Mouse (Mus musculus): Measurements from ENCODE around the gene Plin2.
"Not testable (repeated sequence)": the region's sequence is repeated elsewhere in the genome, so short reads cannot be mapped to it uniquely, and the experiment has no call there.

The Plin2 gene

DNA sequence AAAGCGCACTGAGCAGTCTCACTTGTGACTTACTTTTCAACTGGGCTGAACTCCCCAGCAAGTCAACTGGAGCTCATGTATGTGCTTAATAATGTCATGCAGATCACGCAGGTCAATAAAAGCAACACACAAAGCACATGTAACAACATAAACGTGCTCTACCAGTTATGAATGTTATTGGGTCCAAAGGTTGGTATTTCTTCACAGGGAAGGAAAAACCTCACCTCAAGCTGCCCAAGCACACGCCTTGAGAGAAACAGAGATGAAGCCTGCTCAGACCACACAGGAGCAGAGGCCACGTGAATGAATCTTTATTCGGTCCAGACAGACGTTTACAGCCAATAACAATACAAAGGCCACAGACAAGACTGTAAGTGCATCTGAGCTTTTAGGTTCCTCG, 13.4 kb downstream of the Plin2 start:
- in situ Hi-C loops (cut with MboI; ENCODE audit: low pct_unique_long_range_greater_than_20kb in 1 of 2, low sequenced_read_pairs in 2 of 2, unreplicated experiment in 1 of 2): loop anchor here in 1 of 2 experiments (5.0 kb wide), 1 partner anchor 36 kb away; no protein-coding TSS in a partner anchor

DNA sequence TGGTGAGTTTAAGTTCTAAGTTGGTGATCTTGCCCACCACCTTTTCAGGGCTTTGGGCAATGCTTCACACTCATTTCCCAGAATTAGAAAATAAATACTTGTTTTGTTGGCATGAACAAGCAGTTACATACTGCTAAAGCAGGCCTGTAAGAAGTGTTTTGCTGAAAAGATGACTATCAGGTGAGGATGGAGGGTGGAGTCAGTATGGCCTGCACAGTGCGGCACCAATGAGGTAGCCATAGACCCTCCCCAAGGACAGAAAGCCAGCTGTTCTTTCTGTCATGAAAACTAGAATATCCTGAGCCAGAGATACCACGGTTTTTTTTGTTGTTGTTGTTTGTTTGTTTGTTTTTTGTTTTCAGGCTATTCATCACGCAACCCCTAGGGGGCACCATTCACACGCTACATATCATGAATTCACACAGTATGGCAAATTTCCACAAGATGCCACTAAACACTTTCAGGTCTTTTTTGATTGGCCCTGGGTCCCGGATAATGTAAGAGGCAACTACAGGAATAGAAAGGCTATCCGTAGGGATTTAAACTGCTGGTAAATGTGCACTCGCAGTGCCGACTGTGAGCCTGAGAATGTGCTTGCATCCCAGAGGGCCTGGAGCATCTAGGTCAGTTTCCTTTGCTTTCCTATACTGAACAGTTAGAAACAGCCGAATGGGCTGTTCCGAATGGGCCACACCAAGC, 18.0 kb downstream of the Plin2 start:
- in situ Hi-C loops (cut with MboI; ENCODE audit: low pct_unique_long_range_greater_than_20kb in 1 of 2, low sequenced_read_pairs in 2 of 2, unreplicated experiment in 1 of 2): no loop called here

DNA sequence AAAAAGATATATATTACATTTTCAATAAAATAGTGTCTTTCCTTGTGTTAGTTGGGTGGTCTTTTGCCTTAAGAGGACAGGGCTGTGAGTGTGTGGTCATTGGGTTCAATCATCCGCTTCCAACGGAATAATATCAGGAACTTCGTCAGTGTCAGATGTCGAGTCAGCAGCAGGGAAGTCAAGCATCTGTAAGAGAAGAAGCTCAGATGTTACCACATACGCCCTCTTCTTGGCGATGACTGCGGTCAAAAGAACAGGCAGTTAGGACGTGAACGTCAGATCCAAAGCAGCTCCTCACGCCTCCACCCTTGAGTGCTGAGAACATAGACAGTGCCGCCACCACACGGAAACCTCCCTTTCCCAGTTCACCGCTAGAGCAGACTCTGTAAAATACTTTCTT, 21.5 kb downstream of the Plin2 start:
- in situ Hi-C loops (cut with MboI; ENCODE audit: low pct_unique_long_range_greater_than_20kb in 1 of 2, low sequenced_read_pairs in 2 of 2, unreplicated experiment in 1 of 2): not testable (repeated sequence)

DNA sequence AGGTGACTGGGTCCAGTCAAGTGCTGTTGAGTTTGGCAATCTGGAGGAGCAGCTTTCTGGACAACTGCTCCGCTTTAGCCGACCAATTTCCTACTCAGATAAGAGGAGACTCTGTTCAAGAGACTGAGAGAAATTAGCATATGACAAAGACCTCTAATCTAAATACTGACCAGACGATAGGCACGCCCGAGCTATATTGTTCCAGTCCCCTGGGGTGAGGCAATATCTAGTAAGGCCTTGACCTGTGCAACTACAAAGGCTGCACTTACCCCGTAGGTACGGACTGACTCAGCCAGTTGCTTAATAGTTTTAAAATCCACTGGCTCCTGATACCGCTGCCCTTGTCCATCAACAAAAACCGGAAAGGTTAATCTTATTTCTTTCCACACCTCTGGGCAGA, 32.3 kb downstream of the Plin2 start:
- in situ Hi-C loops (cut with MboI; ENCODE audit: low pct_unique_long_range_greater_than_20kb in 1 of 2, low sequenced_read_pairs in 2 of 2, unreplicated experiment in 1 of 2): not testable (repeated sequence)

DNA sequence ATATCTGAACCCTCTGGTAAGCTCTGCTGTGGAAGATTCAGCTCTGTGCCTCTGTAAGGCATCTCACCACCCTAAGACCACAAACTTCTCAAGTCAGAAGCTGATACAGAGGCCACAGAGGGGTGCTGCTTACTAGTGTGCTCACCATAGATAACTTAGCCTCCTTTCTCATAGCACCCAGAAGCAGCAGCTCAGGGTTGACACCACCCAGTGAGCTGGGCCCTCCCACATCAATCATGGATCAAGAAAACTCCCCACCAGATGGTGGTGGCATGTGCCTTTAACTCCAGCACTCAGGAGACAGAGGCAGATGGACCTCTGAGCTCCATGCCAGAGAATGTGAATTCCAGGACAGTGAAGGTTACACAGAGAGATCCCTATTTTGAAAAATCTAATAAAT, 35.0 kb downstream of the Plin2 start:
- in situ Hi-C loops (cut with MboI; ENCODE audit: low pct_unique_long_range_greater_than_20kb in 1 of 2, low sequenced_read_pairs in 2 of 2, unreplicated experiment in 1 of 2): not testable (repeated sequence)

DNA sequence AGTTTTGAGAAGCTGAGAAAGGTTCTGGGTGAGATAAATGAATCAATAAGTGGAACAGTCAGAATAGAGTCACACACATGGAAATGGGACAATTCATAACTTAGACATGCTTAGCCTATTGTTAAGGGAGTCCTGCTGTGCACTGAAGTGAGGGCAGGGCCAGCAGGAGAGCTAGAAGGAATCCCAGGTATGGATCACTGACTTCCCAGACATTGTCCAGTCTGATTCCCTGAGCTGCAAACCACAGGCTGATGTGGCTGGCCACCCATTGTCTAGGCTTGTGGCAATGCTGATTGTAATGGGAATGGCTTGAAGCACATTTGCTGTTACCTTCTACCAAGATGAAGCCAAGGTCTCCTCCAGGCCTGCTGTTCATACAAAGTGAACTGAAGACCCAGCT, 35.5 kb downstream of the Plin2 start:
- in situ Hi-C loops (cut with MboI; ENCODE audit: low pct_unique_long_range_greater_than_20kb in 1 of 2, low sequenced_read_pairs in 2 of 2, unreplicated experiment in 1 of 2): not testable (repeated sequence)

DNA sequence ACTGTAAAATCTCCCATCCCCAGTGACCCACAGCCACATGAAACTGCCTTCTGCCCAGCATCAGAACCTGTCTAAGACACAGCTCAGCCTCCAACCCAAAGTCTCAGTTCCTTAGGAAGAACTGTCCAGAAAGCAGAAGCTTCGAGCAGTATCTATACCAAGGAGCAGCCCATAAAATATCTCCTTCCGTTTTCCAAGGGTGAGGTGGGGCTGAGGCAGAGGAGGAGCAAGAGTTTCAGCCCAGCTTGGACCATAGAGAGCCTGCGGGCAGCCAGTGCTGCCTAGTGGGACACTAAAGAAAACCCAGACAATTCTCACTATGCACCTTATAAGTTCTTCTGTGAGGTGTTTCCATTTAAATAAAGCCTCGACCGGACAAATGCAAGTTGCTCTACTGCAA, 37.3 kb downstream of the Plin2 start:
- in situ Hi-C loops (cut with MboI; ENCODE audit: low pct_unique_long_range_greater_than_20kb in 1 of 2, low sequenced_read_pairs in 2 of 2, unreplicated experiment in 1 of 2): not testable (repeated sequence)

DNA sequence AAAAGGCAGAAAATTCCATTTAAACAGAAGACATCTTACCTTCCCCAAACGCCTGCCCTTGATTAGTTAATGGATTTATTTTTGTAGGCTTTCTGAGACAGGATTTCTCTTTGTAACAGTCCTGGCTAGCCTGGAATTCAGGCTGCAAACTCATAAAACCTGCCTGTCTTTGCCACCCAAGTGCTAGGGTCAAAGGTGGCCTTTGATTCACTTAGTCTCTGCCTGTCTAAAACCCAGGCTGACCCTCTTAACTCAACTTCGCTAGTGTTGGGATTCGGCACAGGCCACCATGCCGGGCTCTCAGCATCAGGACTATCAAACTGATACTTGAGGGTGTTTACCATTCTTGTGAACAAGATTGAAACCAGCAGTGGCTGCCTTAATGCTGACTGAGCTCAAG, 38.0 kb downstream of the Plin2 start:
- in situ Hi-C loops (cut with MboI; ENCODE audit: low pct_unique_long_range_greater_than_20kb in 1 of 2, low sequenced_read_pairs in 2 of 2, unreplicated experiment in 1 of 2): no loop called here

DNA sequence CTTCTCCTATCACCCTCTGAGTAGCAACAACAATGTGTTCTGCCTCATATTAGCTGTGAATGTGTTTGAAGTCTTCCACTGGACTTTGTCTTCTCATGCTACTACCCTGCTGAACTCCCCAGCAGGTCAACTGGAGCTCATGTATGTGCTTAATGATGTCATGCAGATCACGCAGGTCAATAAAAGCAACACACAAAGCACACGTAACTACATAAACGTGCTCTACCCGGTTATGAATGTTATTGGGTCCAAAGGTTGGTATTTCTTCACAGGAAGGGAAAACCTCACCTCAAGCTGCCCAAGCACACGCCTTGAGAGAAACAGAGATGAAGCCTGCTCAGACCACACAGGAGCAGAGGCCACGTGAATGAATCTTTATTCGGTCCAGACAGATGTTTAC, 43.4 kb downstream of the Plin2 start:
- in situ Hi-C loops (cut with MboI; ENCODE audit: low pct_unique_long_range_greater_than_20kb in 1 of 2, low sequenced_read_pairs in 2 of 2, unreplicated experiment in 1 of 2): not testable (repeated sequence)

DNA sequence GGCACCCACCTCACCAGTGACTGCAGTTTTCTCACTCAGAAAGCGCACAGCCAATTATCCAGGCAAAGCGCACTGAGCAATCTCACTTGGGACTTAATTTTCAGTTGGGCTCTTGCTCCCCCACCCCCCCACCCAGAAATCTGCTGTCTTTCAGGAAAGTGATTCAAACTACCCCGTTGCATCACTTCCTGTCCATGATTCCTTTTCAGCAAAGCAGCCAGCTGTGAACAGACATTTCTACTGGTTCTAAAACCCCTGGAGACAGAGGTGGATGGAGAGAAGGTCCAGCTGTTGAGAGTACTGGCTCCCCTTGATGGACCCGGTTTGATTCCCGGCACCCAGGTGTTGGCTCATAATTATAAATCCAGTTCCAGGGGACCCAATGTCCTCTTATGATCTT, 44.4 kb downstream of the Plin2 start:
- in situ Hi-C loops (cut with MboI; ENCODE audit: low pct_unique_long_range_greater_than_20kb in 1 of 2, low sequenced_read_pairs in 2 of 2, unreplicated experiment in 1 of 2): no loop called here

DNA sequence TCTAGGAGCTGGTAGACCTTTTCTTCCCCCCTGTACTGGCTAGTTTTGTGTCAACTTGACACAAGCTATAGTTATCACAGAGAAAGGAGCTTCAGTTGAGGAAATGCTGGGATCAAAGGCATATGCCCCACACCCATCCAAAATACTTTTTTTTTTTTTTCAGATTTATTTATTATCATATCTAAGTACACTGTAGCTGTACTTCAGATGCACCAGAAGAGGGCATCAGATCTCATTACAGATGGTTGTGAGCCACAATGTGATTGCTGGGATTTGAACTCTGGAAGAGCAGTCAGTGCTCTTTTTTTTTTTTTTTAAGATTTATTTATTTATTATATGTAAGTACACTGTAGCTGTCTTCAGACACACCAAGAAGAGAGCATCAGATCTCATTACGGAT, 47.3 kb downstream of the Plin2 start:
- in situ Hi-C loops (cut with MboI; ENCODE audit: low pct_unique_long_range_greater_than_20kb in 1 of 2, low sequenced_read_pairs in 2 of 2, unreplicated experiment in 1 of 2): not testable (repeated sequence)

DNA sequence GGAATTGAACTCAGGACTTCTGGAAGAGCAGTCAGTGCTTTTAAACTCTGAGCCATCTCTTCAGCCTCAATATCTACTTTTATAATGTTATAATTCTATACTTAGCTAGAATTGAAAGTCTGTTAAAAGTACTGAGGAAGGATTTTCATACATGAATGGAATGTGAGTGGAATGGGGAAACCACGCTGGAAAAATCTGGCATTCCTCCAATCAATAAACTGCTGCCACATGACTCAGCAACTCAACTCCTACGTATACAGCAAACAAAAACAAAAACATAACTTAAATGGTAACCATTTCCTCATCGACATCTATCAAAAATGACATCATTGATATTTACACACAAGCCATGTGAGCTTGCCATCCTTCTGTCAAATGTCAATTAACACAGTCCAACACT, 47.7 kb downstream of the Plin2 start:
- in situ Hi-C loops (cut with MboI; ENCODE audit: low pct_unique_long_range_greater_than_20kb in 1 of 2, low sequenced_read_pairs in 2 of 2, unreplicated experiment in 1 of 2): no loop called here

DNA sequence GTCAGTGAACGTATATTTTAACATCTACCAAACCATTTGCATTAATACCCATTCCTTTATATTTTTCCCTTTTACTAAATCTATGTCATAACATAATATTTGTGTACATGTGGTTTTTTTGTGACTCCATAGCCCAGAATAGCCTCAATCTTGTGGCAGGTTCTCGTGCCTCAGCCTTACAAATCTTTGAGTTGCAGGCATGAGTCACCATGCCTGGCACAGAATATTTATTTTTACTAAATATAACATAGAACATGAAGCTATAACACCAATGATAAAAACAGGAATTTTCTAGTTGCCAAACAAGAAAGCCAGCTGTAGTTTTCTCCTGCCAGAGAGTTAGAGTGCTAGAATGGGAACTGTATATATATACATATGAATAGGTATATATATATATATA, 49.4 kb downstream of the Plin2 start:
- in situ Hi-C loops (cut with MboI; ENCODE audit: low pct_unique_long_range_greater_than_20kb in 1 of 2, low sequenced_read_pairs in 2 of 2, unreplicated experiment in 1 of 2): no loop called here

DNA sequence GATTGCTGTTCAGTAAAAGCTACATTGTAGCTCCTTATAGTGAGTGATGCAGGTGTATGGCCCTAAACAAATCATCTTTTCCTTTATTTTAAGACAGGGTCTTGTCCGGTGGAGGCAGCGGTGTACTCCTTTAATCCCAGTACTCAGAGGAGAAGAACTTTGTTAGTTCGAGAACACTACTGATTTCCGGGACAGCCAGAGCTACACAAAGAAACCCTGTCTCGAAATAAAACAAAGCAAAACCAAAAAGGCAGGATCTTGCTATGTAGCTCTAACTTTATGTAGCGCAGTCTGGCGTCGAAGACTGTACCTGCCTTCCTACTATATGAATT, 57.6 kb downstream of the Plin2 start:
- in situ Hi-C loops (cut with MboI; ENCODE audit: low pct_unique_long_range_greater_than_20kb in 1 of 2, low sequenced_read_pairs in 2 of 2, unreplicated experiment in 1 of 2): loop anchor here in 1 of 2 experiments (10.0 kb wide), 1 partner anchor 83 kb away; no protein-coding TSS in a partner anchor

DNA sequence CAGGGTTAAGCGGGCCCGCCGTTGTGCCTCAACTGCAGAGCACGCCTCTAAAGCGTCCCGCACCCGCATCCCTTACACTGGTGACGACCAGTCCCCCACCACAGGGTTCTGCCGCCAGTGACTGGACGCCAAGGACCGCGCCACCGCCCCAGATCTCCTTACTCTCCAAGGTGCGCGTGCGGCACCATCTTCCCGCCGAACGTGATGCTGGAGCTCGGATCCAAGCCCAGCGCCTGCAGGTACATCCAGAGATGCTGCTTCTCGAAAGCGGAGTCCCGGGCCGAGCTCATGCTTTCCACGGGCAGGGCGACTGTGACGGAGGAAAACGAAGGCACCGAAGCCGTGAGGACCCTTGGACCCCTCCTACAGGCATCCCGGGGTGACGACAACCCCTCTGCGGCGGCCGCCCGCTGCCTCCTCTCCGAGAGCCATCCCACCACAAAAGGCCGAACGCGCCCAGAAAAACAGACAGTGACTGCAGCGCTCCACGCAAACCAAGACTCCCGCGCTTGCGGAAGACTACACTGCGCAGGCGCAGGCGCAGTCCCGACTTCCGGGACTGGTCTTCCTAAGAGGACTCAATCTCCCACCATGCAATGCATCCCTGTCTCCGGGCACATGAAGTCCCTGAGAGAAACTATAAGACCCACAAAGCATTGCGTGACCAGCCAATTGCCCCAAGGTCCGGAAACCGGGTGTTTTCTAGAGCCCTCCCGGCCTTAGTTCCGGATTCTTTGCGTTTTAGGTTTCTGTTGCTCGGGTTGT, 58.2 kb downstream of the Plin2 start, which contains the start of gene Haus6:
Haus6 (minus strand) TSS at position 532 of the 765 bp plus-strand sequence.
- in situ Hi-C loops (cut with MboI; ENCODE audit: low pct_unique_long_range_greater_than_20kb in 1 of 2, low sequenced_read_pairs in 2 of 2, unreplicated experiment in 1 of 2): loop anchor here in 1 of 2 experiments (10.0 kb wide), 1 partner anchor 83 kb away; no protein-coding TSS in a partner anchor
